Mouse (Mus musculus): ENCODE data around the gene Cyp2s1. TPM values are rescaled to one million over a fixed set of nuclear protein-coding genes. Genes with fewer than 3 reads are reported as not detected.

The Cyp2s1 gene
- total RNA-seq, 2 experiments from 2014 or later = not detected

- ATAC-seq (replicated peaks; ENCODE audit: low FRiP score, poor library complexity, severe bottlenecking) = no peak
Observed at GRCm38 (mm10) chr7:25783746-25784145, 33.0 kb downstream of the Cyp2s1 start.

- ATAC-seq (replicated peaks; ENCODE audit: low FRiP score, poor library complexity, severe bottlenecking) = no peak
Observed at GRCm38 (mm10) chr7:25782744-25783143, 34.0 kb downstream of the Cyp2s1 start.

GRCm38 (mm10) chr7:25781937-25782610 is 34.6 kb downstream of the Cyp2s1 start:
- no peak for ATAC-seq (replicated peaks; ENCODE audit: low FRiP score, poor library complexity, severe bottlenecking)

- ATAC-seq (replicated peaks; ENCODE audit: low FRiP score, poor library complexity, severe bottlenecking) = no peak
Observed at GRCm38 (mm10) chr7:25781321-25781936, 35.3 kb downstream of the Cyp2s1 start.

- ATAC-seq (replicated peaks; ENCODE audit: low FRiP score, poor library complexity, severe bottlenecking) = no peak
Observed at GRCm38 (mm10) chr7:25780753-25781152, 36.0 kb downstream of the Cyp2s1 start.

- no peak for ATAC-seq (replicated peaks; ENCODE audit: low FRiP score, poor library complexity, severe bottlenecking)
Observed at GRCm38 (mm10) chr7:25780021-25780420, 36.7 kb downstream of the Cyp2s1 start.

GRCm38 (mm10) chr7:25768229-25768628 is 48.5 kb downstream of the Cyp2s1 start:
- ATAC-seq (replicated peaks; ENCODE audit: low FRiP score, poor library complexity, severe bottlenecking) = no peak

- no peak for ATAC-seq (replicated peaks; ENCODE audit: low FRiP score, poor library complexity, severe bottlenecking)
Observed at GRCm38 (mm10) chr7:25766108-25766507, 50.6 kb downstream of the Cyp2s1 start.

GRCm38 (mm10) chr7:25764221-25764620 is 52.5 kb downstream of the Cyp2s1 start:
- no peak for ATAC-seq (replicated peaks; ENCODE audit: low FRiP score, poor library complexity, severe bottlenecking)

- ATAC-seq (replicated peaks; ENCODE audit: low FRiP score, poor library complexity, severe bottlenecking) = no peak
Observed at GRCm38 (mm10) chr7:25763678-25764077, 53.0 kb downstream of the Cyp2s1 start.

GRCm38 (mm10) chr7:25761354-25761753 is 55.4 kb downstream of the Cyp2s1 start:
- ATAC-seq (replicated peaks; ENCODE audit: low FRiP score, poor library complexity, severe bottlenecking) = no peak

GRCm38 (mm10) chr7:25756011-25756410 is 60.7 kb downstream of the Cyp2s1 start:
- peak; percentile 30 for ATAC-seq (replicated peaks; ENCODE audit: low FRiP score, poor library complexity, severe bottlenecking)

GRCm38 (mm10) chr7:25755468-25755833 is 61.3 kb downstream of the Cyp2s1 start:
- peak; percentile 71 for ATAC-seq (replicated peaks; ENCODE audit: low FRiP score, poor library complexity, severe bottlenecking)

- ATAC-seq (replicated peaks; ENCODE audit: low FRiP score, poor library complexity, severe bottlenecking) = peak; percentile 89
Observed at GRCm38 (mm10) chr7:25754738-25755467, 61.8 kb downstream of the Cyp2s1 start, which contains the start of gene Hnrnpul1. Gene Hnrnpul1, minus strand, starts transcription at chr7:25754757.

- no peak for ATAC-seq (replicated peaks; ENCODE audit: low FRiP score, poor library complexity, severe bottlenecking)
Observed at GRCm38 (mm10) chr7:25754439-25754737, 62.3 kb downstream of the Cyp2s1 start.

- ATAC-seq (replicated peaks; ENCODE audit: low FRiP score, poor library complexity, severe bottlenecking) = no peak
Observed at GRCm38 (mm10) chr7:25753643-25754438, 62.9 kb downstream of the Cyp2s1 start.

GRCm38 (mm10) chr7:25753076-25753475 is 63.6 kb downstream of the Cyp2s1 start:
- ATAC-seq (replicated peaks; ENCODE audit: low FRiP score, poor library complexity, severe bottlenecking) = no peak
